Comparison of ENCODE assay signal across 10 mouse cellular contexts in genomic region chr10:84685444-84686121, GRCm38 (mm10).
DNase-seq lines count a peak whose midpoint lies in the region; ATAC-seq lines count a peak whose summit lies in the region.
"Had no signal": no experiment of that assay in that cellular context is flagged by ENCODE, and none has a peak within 500 bp of the region (broad histone marks: within the 10 kb centered on the region; RNA-seq: fewer than 3 reads in every experiment).

No protein-coding gene starts in this region.

- H3K4me3 ChIP-seq in heart, embryonic 13.5 days = no peak overlapping the region
- H3K4me3 ChIP-seq in forebrain, embryonic 14.5 days (ENCODE audit: low read depth, low read length) = no peak overlapping the region
- no peak overlapping the region for H3K4me3 ChIP-seq in midbrain, embryonic 11.5 days (ENCODE audit: low read depth, low read length)

- peak overlapping the region; percentile 47 for H3K4me2 ChIP-seq in heart, embryonic 13.5 days
- no peak overlapping the region for H3K4me2 ChIP-seq in forebrain, embryonic 14.5 days (ENCODE audit: low read length)
- peak overlapping the region; percentile 33; the same call in 1 of the 2 replicates for H3K4me2 ChIP-seq in midbrain, embryonic 11.5 days

- H3K27ac ChIP-seq in heart, embryonic 13.5 days (replicated peaks) = peak overlapping the region; percentile 92
- 0 out of 2 replicates have a peak overlapping the region, but pooled peaks have one; percentile 39 for H3K27ac ChIP-seq in forebrain, embryonic 14.5 days (ENCODE audit: low read depth, low read length)
- H3K27ac ChIP-seq in midbrain, embryonic 11.5 days (ENCODE audit: low read depth, low read length) = peak overlapping the region; percentile 78

- peaks cover 42% of the 10 kb centered on the region for H3K4me1 ChIP-seq in heart, embryonic 13.5 days
- H3K4me1 ChIP-seq in forebrain, embryonic 14.5 days (ENCODE audit: control insufficient read depth, insufficient read depth, low read length) = peaks cover 12% of the 10 kb centered on the region; the same call in 1 of the 2 replicates
- peaks cover 36% of the 10 kb centered on the region for H3K4me1 ChIP-seq in midbrain, embryonic 11.5 days (ENCODE audit: control insufficient read depth, insufficient read depth, low read length)

- no peak for ATAC-seq in heart, embryonic 13.5 days (ENCODE audit: extremely low read depth, insufficient number of reproducible peaks, low FRiP score, low TSS enrichment)
- ATAC-seq in forebrain, embryonic 14.5 days = 0 out of 2 replicates have a peak, but pooled peaks have one; percentile 10
- ATAC-seq in midbrain, embryonic 11.5 days (ENCODE audit: low FRiP score) = peak; percentile 82; the same call in 1 of the 2 replicates
- ATAC-seq: CD4-positive, CD25-positive, alpha-beta regulatory T cell, adult 4 months had no signal

- no peaks in the 10 kb centered on the region for H3K27me3 ChIP-seq in heart, embryonic 13.5 days (replicated peaks)
- H3K27me3 ChIP-seq in forebrain, embryonic 14.5 days (replicated peaks; ENCODE audit: control insufficient read depth, insufficient read depth, low read length) = no peaks in the 10 kb centered on the region
- peaks cover 20% of the 10 kb centered on the region for H3K27me3 ChIP-seq in midbrain, embryonic 11.5 days (ENCODE audit: control insufficient read depth, insufficient read depth, low read length)

- 61% methylated on average over 8 of the region's 8 CpGs for WGBS in heart, embryonic 13.5 days
- WGBS in forebrain, embryonic 14.5 days = 11% methylated on average over 8 of the region's 8 CpGs
- 13% methylated on average over 8 of the region's 8 CpGs for WGBS in midbrain, embryonic 11.5 days

- 0 out of 2 replicates have a peak overlapping the region, but pooled peaks have one; percentile 11 for H3K9ac ChIP-seq in heart, embryonic 13.5 days
- no peak overlapping the region for H3K9ac ChIP-seq in forebrain, embryonic 14.5 days (ENCODE audit: low read length)
- no peak overlapping the region for H3K9ac ChIP-seq in midbrain, embryonic 11.5 days (ENCODE audit: low read length)

- DNase-seq in heart, adult 18-20 months = no peak
- peak; percentile 21 for DNase-seq in R1 (ENCODE audit: low read depth, low spot score)
- DNase-seq in forebrain, embryonic 14.5 days (ENCODE audit: low spot score) = no peak
- peak; percentile 92 for DNase-seq in midbrain, embryonic 11.5 days (ENCODE audit: low spot score, missing footprints)
- no peak for DNase-seq in cerebellum, postnatal 14 days
- DNase-seq in gastrocnemius, postnatal 14 days = no peak
- no peak for DNase-seq in adrenal gland, postnatal 10 days
- DNase-seq: right cerebral cortex, postnatal 4 days had no signal

- intact Hi-C loops in gastrocnemius, postnatal 14 days (cut with DNase I; ENCODE audit: low total_unique reads) = no loop called here

- no peaks in the 10 kb centered on the region for H3K9me3 ChIP-seq in heart, embryonic 13.5 days
- H3K9me3 ChIP-seq in forebrain, embryonic 14.5 days (replicated peaks; ENCODE audit: control insufficient read depth, low read length) = no peaks in the 10 kb centered on the region
- H3K9me3 ChIP-seq in midbrain, embryonic 11.5 days (ENCODE audit: control insufficient read depth, low read length) = no peaks in the 10 kb centered on the region

- H3K36me3 ChIP-seq in heart, embryonic 13.5 days = peaks cover 28% of the 10 kb centered on the region
- H3K36me3 ChIP-seq in forebrain, embryonic 14.5 days (ENCODE audit: control insufficient read depth, insufficient read depth, low read length) = peaks cover 5% of the 10 kb centered on the region; the same call in 1 of the 2 replicates
- H3K36me3 ChIP-seq in midbrain, embryonic 11.5 days (ENCODE audit: control insufficient read depth, insufficient read depth, low read length) = no peaks in the 10 kb centered on the region

Comparison
In these comparisons a context has a peak if more than half of its experiments do, and no peak if none do; other contexts are left out.
1. H3K27ac ChIP-seq: peak in every context shown above with its lines; median percentile 92 in heart, embryonic 13.5 days; 78 in midbrain, embryonic 11.5 days; 39 in forebrain, embryonic 14.5 days.
2. DNase-seq: peak in R1 (single experiment) and midbrain, embryonic 11.5 days (single experiment); none in heart, adult 18-20 months (0 of 2), forebrain, embryonic 14.5 days (single experiment), cerebellum, postnatal 14 days (0 of 2), gastrocnemius, postnatal 14 days (single experiment) and adrenal gland, postnatal 10 days (single experiment).